Mouse (Mus musculus) forebrain, embryonic 12.5 days (tissue): ENCODE results near the gene Krtap6-1. TPM values are rescaled to one million over a fixed set of nuclear protein-coding genes. Genes with fewer than 3 reads are reported as not detected.
"Not testable (repeated sequence)": the region's sequence is repeated elsewhere in the genome, so short reads cannot be mapped to it uniquely, and the experiment has no call there.

Experiments used
- ATAC-seq: fragments of 200-750 bp; cut with Nextera tagmentation; 2 replicates; pipeline ENCODE4 v1.8.0; 2017; ENCODE audit warnings: moderate TSS enrichment; ENCODE audit not compliant: low FRiP score
- H3K27ac ChIP-seq: fragments of 300-500 bp; sonication (generic); 2 replicates; pipeline ENCODE4 v1.5.1; 2016; ENCODE audit warnings: mild to moderate bottlenecking
- H3K27me3 ChIP-seq: fragments of 300-500 bp; sonication (generic); 2 replicates; pipeline ENCODE4 v1.6.1; 2016; ENCODE audit warnings: mild to moderate bottlenecking
- H3K36me3 ChIP-seq: fragments of 300-500 bp; sonication (generic); replicated peaks from 2 replicates; pipeline ENCODE4 v1.6.1; 2016; ENCODE audit warnings: mild to moderate bottlenecking
- H3K4me1 ChIP-seq: fragments of 300-500 bp; sonication (generic); 2 replicates; pipeline ENCODE4 v1.6.1; 2016
- H3K4me2 ChIP-seq: fragments of 300-500 bp; sonication (generic); 2 replicates; pipeline ENCODE4 v1.6.1; 2016; ENCODE audit warnings: mild to moderate bottlenecking, moderate library complexity
- H3K4me3 ChIP-seq: fragments of 300-500 bp; sonication (generic); replicated peaks from 2 replicates; pipeline ENCODE4 v1.5.1; 2016; ENCODE audit warnings: mild to moderate bottlenecking
- H3K9ac ChIP-seq: fragments of 300-500 bp; sonication (generic); 2 replicates; pipeline ENCODE4 v1.6.1; 2016; ENCODE audit warnings: mild to moderate bottlenecking
- H3K9me3 ChIP-seq: fragments of 300-500 bp; sonication (generic); 2 replicates; pipeline ENCODE4 v1.6.1; 2016
- WGBS: fragments of 180-500 bp; shearing (Covaris S2); methylation state at CpG from one replicate; pipeline ENCODE4 v1.1.7; 2016; 5-methylcytosine and 5-hydroxymethylcytosine counted together
- polyA plus RNA-seq: library from polyadenylated mRNA; unstranded; fragments of >200 nt; fragmentation: Nextera tagmentation; extraction: Ambion mirVana; gene quantifications from 2 replicates; pipeline ENCODE4 v1.2.1, GENCODE M21; 2016

Gene Krtap6-1
- not detected in 2 replicates for polyA plus RNA-seq

GRCm38 (mm10) chr16:89031399-89031798, at the start of gene Krtap6-1:
TSS of gene Krtap6-1 (plus strand) at chr16:89031699.
- H3K27me3 ChIP-seq, H3K9ac ChIP-seq, ATAC-seq, H3K9me3 ChIP-seq, H3K4me3 ChIP-seq, H3K4me1 ChIP-seq, H3K4me2 ChIP-seq, H3K27ac ChIP-seq, H3K36me3 ChIP-seq: not testable (repeated sequence)
- 92% methylated on average over 3 of the region's 3 CpGs for WGBS

- ATAC-seq, result no peak
- no peak within 1 kb of the TSS for H3K4me2 ChIP-seq
- no peaks in the 10 kb centered on the region for H3K4me1 ChIP-seq
- no peak within 1 kb of the TSS for H3K27ac ChIP-seq
- H3K27me3 ChIP-seq, result no peaks in the 10 kb centered on the region
- no peaks in the 10 kb centered on the region for H3K9me3 ChIP-seq
- H3K36me3 ChIP-seq, result no peaks in the 10 kb centered on the region
- H3K9ac ChIP-seq, result no peak within 1 kb of the TSS
- WGBS, result 81% methylated on average over 5 of the region's 5 CpGs
- no peak within 1 kb of the TSS for H3K4me3 ChIP-seq
Observed at GRCm38 (mm10) chr16:89010659-89011058, 20.8 kb upstream of the Krtap6-1 start, which contains the start of gene Krtap22-2. TSS of gene Krtap22-2 (minus strand) at chr16:89010759.

- ATAC-seq, result no peak
- Histone ChIP-seq H3K4me3 (no peak overlapping the region), H3K9ac (no peak overlapping the region), H3K4me2 (no peak overlapping the region), H3K9me3 (no peaks in the 10 kb centered on the region), H3K27ac (no peak overlapping the region), H3K27me3 (no peaks in the 10 kb centered on the region), H3K36me3 (no peaks in the 10 kb centered on the region), H3K4me1 (no peaks in the 10 kb centered on the region)
- 97% methylated on average over 3 of the region's 3 CpGs for WGBS
Observed at GRCm38 (mm10) chr16:89013973-89014372, 17.5 kb upstream of the Krtap6-1 start.

- H3K36me3 ChIP-seq, H3K27me3 ChIP-seq, H3K9me3 ChIP-seq, H3K27ac ChIP-seq, H3K9ac ChIP-seq, H3K4me1 ChIP-seq, ATAC-seq, H3K4me2 ChIP-seq, H3K4me3 ChIP-seq: not testable (repeated sequence)
- WGBS, result 84% methylated on average over 3 of the region's 3 CpGs
Observed at GRCm38 (mm10) chr16:89014984-89015383, 16.5 kb upstream of the Krtap6-1 start, which contains the start of gene Gm10229. TSS of gene Gm10229 (plus strand) at chr16:89015284.

- not testable (repeated sequence) for H3K4me3 ChIP-seq, H3K27ac ChIP-seq, H3K4me2 ChIP-seq, H3K9ac ChIP-seq, H3K27me3 ChIP-seq, ATAC-seq, H3K4me1 ChIP-seq, H3K9me3 ChIP-seq, H3K36me3 ChIP-seq
- 89% methylated on average over 2 of the region's 4 CpGs for WGBS
Observed at GRCm38 (mm10) chr16:89041372-89041771, 9.9 kb downstream of the Krtap6-1 start, which contains the start of gene Gm10228. TSS of gene Gm10228 (minus strand) at chr16:89041472.

GRCm38 (mm10) chr16:89047783-89048182, 16.3 kb downstream of the Krtap6-1 start, which contains the start of gene Krtap6-5:
TSS of gene Krtap6-5 (minus strand) at chr16:89047883.
- Histone ChIP-seq H3K9ac (no peak within 1 kb of the TSS), H3K9me3 (no peaks in the 10 kb centered on the region), H3K27ac (no peak within 1 kb of the TSS), H3K27me3 (no peaks in the 10 kb centered on the region), H3K36me3 (no peaks in the 10 kb centered on the region), H3K4me3 (no peak within 1 kb of the TSS), H3K4me2 (no peak within 1 kb of the TSS), H3K4me1 (no peaks in the 10 kb centered on the region)
- no peak for ATAC-seq
- WGBS, result 94% methylated on average over 3 of the region's 3 CpGs

- not testable (repeated sequence) for ATAC-seq, H3K27ac ChIP-seq, H3K4me2 ChIP-seq, H3K36me3 ChIP-seq, H3K4me1 ChIP-seq, H3K27me3 ChIP-seq, H3K9me3 ChIP-seq, H3K9ac ChIP-seq, H3K4me3 ChIP-seq
- WGBS, result no CpG with 5 or more reads among the region's 2 CpGs
Observed at GRCm38 (mm10) chr16:89063902-89064301, 32.4 kb downstream of the Krtap6-1 start, which contains the start of gene 1110025L11Rik. TSS of gene 1110025L11Rik (minus strand) at chr16:89064002.

- H3K4me2 ChIP-seq, H3K4me1 ChIP-seq, H3K36me3 ChIP-seq, H3K27ac ChIP-seq, H3K4me3 ChIP-seq, H3K27me3 ChIP-seq, H3K9me3 ChIP-seq, H3K9ac ChIP-seq, ATAC-seq: not testable (repeated sequence)
- 61% methylated on average over 2 of the region's 2 CpGs for WGBS
Observed at GRCm38 (mm10) chr16:89071041-89071440, 39.5 kb downstream of the Krtap6-1 start.

Other genes with a start within 250 kb of the Krtap6-1 start
- not detected in 2 replicates for gene Gm20741, start 219.5 kb upstream of the Krtap6-1 start, polyA plus RNA-seq
- gene Krtap15, start 211.5 kb upstream of the Krtap6-1 start, polyA plus RNA-seq, result not detected in 2 replicates
- gene Krtap14, start 205.6 kb upstream of the Krtap6-1 start, polyA plus RNA-seq, result not detected in 2 replicates
- not detected in 2 replicates for gene Krtap19-1, start 162.3 kb upstream of the Krtap6-1 start, polyA plus RNA-seq
- gene Krtap19-2, start 157.4 kb upstream of the Krtap6-1 start, polyA plus RNA-seq, result not detected in 2 replicates
- not detected in 2 replicates for gene Krtap19-3, start 153.7 kb upstream of the Krtap6-1 start, polyA plus RNA-seq
- gene Krtap19-4, start 146.6 kb upstream of the Krtap6-1 start, polyA plus RNA-seq, result not detected in 2 replicates
- gene Krtap19-5, start 135.2 kb upstream of the Krtap6-1 start, polyA plus RNA-seq, result not detected in 2 replicates
- gene Krtap19-9b, start 99.4 kb upstream of the Krtap6-1 start, polyA plus RNA-seq, result not detected in 2 replicates
- not detected in 2 replicates for gene Krtap16-3, start 68.8 kb upstream of the Krtap6-1 start, polyA plus RNA-seq
- not detected in 2 replicates for gene Krtap22-2, start 20.9 kb upstream of the Krtap6-1 start, polyA plus RNA-seq
- gene Gm10229, start 16.4 kb upstream of the Krtap6-1 start, polyA plus RNA-seq, result not detected in 2 replicates
- gene Gm10228, start 9.8 kb downstream of the Krtap6-1 start, polyA plus RNA-seq, result not detected in 2 replicates
- not detected in 2 replicates for gene Krtap6-5, start 16.2 kb downstream of the Krtap6-1 start, polyA plus RNA-seq
- not detected in 2 replicates for gene 1110025L11Rik, start 32.3 kb downstream of the Krtap6-1 start, polyA plus RNA-seq
- gene Krtap6-3, start 52.3 kb downstream of the Krtap6-1 start, polyA plus RNA-seq, result not detected in 2 replicates
- gene Gm6358, start 109.2 kb downstream of the Krtap6-1 start, polyA plus RNA-seq, result not detected in 2 replicates
- not detected in 2 replicates for gene Gm10061, start 119.4 kb downstream of the Krtap6-1 start, polyA plus RNA-seq
- not detected in 2 replicates for gene Gm9789, start 126.3 kb downstream of the Krtap6-1 start, polyA plus RNA-seq
- not detected in 2 replicates for gene Gm7735, start 137.8 kb downstream of the Krtap6-1 start, polyA plus RNA-seq
- not detected in 2 replicates for gene 1110057P08Rik, start 143.0 kb downstream of the Krtap6-1 start, polyA plus RNA-seq
- gene Krtap20-2, start 174.2 kb downstream of the Krtap6-1 start, polyA plus RNA-seq, result not detected in 2 replicates